Comparison of ENCODE assay signal across 23 mouse cellular contexts in genomic region chr5:65482996-65483395, GRCm38 (mm10). TPM values are rescaled to one million over a fixed set of nuclear protein-coding genes. Genes with fewer than 3 reads are reported as not detected.
"Had no signal": no experiment of that assay in that cellular context is flagged by ENCODE, and none has a peak within 500 bp of the region (broad histone marks: within the 10 kb centered on the region; RNA-seq: fewer than 3 reads in every experiment).

No protein-coding gene starts in this region.

- DNase-seq: retina, postnatal 1 day; right cerebral cortex, adult 18-20 months; right cerebral cortex, postnatal 14 days; right cerebral cortex, postnatal 25 days; right cerebral cortex, postnatal 4 days; spleen, adult 18-20 months; thymus, adult 18-20 months; thymus, adult 2 months; thymus, postnatal 14 days; thymus, postnatal 25 days; thymus, postnatal 36 days; thymus, postnatal 4 days had no signal

- H3K4me3 ChIP-seq: neural tube, embryonic 13.5 days; neural tube, embryonic 15.5 days; stomach, embryonic 15.5 days had no signal

- H3K27me3 ChIP-seq: neural tube, embryonic 13.5 days; neural tube, embryonic 15.5 days; stomach, embryonic 15.5 days had no signal

- H3K9me3 ChIP-seq: neural tube, embryonic 13.5 days; neural tube, embryonic 15.5 days; stomach, embryonic 15.5 days had no signal

- H3K36me3 ChIP-seq: neural tube, embryonic 13.5 days; neural tube, embryonic 15.5 days; stomach, embryonic 15.5 days had no signal

- H3K4me1 ChIP-seq: neural tube, embryonic 13.5 days had no signal

RNA-seq across cellular contexts. Expression of gene Gm43552, which starts 9.6 kb away (rescaled TPM):
- total RNA-seq: neutrophil, adult 5-6 weeks had no signal
- polyA plus RNA-seq: neural tube, embryonic 13.5 days; neural tube, embryonic 14.5 days; spleen, adult 2 months; stomach, embryonic 14.5 days; stomach, embryonic 16.5 days; stomach, postnatal 0 days; testis, adult 2 months; thymus, adult 2 months; urinary bladder, adult 2 months had no signal
